Mouse (Mus musculus): ENCODE results near the gene Trp53tg5. TPM values are rescaled to one million over a fixed set of nuclear protein-coding genes. Genes with fewer than 3 reads are reported as not detected.
A peak's percentile ranks its signal among the peaks of the same experiment; 100 is the strongest.

The Trp53tg5 gene
- total and polyA plus RNA-seq, 2 experiments from 2014 or later: not detected

GRCm38 (mm10) chr2:164441731-164442130, 31.8 kb downstream of the Trp53tg5 start:
- Histone ChIP-seq H3K4me3 (ENCODE audit: low read length) (peak overlapping the region; percentile 52), H3K27ac (no peak overlapping the region; the same call in 1 of the 2 replicates), H3K9me3 (ENCODE audit: low read length) (no peaks in the 10 kb centered on the region), H3K27me3 (ENCODE audit: insufficient read depth, low read length) (no peaks in the 10 kb centered on the region), H3K9ac (replicated peaks; ENCODE audit: low read length) (peak overlapping the region; percentile 65; the same call in 1 of the 2 replicates), H3K4me2 (ENCODE audit: low read depth, low read length) (peak overlapping the region; percentile 92), H3K36me3 (ENCODE audit: insufficient read depth, low read length) (no peaks in the 10 kb centered on the region), H3K4me1 (ENCODE audit: insufficient read depth, low read length) (peaks cover 17% of the 10 kb centered on the region)
- ATAC-seq (no peak), DNase-seq (ENCODE audit: low spot score) (no peak)
- 36% methylated on average over 7 of the region's 7 CpGs for WGBS
- no peak for TF ChIP-seq CTCF (IDR thresholded peaks at IDR 0.05; ENCODE audit: low read depth)

- H3K4me2 ChIP-seq (ENCODE audit: low read depth, low read length): peak overlapping the region; percentile 92
- ATAC-seq (no peak), DNase-seq (ENCODE audit: low spot score) (no peak)
- H3K27ac ChIP-seq: no peak overlapping the region; the same call in 1 of the 2 replicates
- H3K9ac ChIP-seq (replicated peaks; ENCODE audit: low read length): no peak overlapping the region
- peak overlapping the region; percentile 52; the same call in 1 of the 2 replicates for H3K4me3 ChIP-seq (ENCODE audit: low read length)
- H3K27me3 ChIP-seq (ENCODE audit: insufficient read depth, low read length): no peaks in the 10 kb centered on the region
- H3K36me3 ChIP-seq (ENCODE audit: insufficient read depth, low read length): no peaks in the 10 kb centered on the region
- 52% methylated on average over 8 of the region's 8 CpGs for WGBS
- no peaks in the 10 kb centered on the region for H3K9me3 ChIP-seq (ENCODE audit: low read length)
- TF ChIP-seq CTCF (IDR thresholded peaks at IDR 0.05; ENCODE audit: low read depth): no peak
- H3K4me1 ChIP-seq (ENCODE audit: insufficient read depth, low read length): peaks cover 17% of the 10 kb centered on the region
Measured at GRCm38 (mm10) chr2:164441155-164441554, 32.4 kb downstream of the Trp53tg5 start.

GRCm38 (mm10) chr2:164440314-164440713, 33.2 kb downstream of the Trp53tg5 start:
- H3K27ac ChIP-seq: no peak overlapping the region
- no peak overlapping the region for H3K9ac ChIP-seq (replicated peaks; ENCODE audit: low read length)
- H3K9me3 ChIP-seq (ENCODE audit: low read length): no peaks in the 10 kb centered on the region
- no peaks in the 10 kb centered on the region for H3K27me3 ChIP-seq (ENCODE audit: insufficient read depth, low read length)
- no peak for DNase-seq (ENCODE audit: low spot score)
- no peak overlapping the region for H3K4me2 ChIP-seq (ENCODE audit: low read depth, low read length)
- WGBS: 85% methylated on average over 5 of the region's 5 CpGs
- no peak overlapping the region for H3K4me3 ChIP-seq (ENCODE audit: low read length)
- peaks cover 17% of the 10 kb centered on the region for H3K4me1 ChIP-seq (ENCODE audit: insufficient read depth, low read length)
- no peaks in the 10 kb centered on the region for H3K36me3 ChIP-seq (ENCODE audit: insufficient read depth, low read length)
- ATAC-seq: no peak
- no peak for TF ChIP-seq CTCF (IDR thresholded peaks at IDR 0.05; ENCODE audit: low read depth)

- Histone ChIP-seq H3K4me2 (ENCODE audit: low read depth, low read length) (no peak overlapping the region), H3K27me3 (ENCODE audit: insufficient read depth, low read length) (no peaks in the 10 kb centered on the region), H3K9me3 (ENCODE audit: low read length) (no peaks in the 10 kb centered on the region), H3K4me3 (ENCODE audit: low read length) (no peak overlapping the region), H3K27ac (peak overlapping the region; percentile 54; the same call in 1 of the 2 replicates), H3K4me1 (ENCODE audit: insufficient read depth, low read length) (peaks cover 17% of the 10 kb centered on the region), H3K9ac (replicated peaks; ENCODE audit: low read length) (no peak overlapping the region), H3K36me3 (ENCODE audit: insufficient read depth, low read length) (no peaks in the 10 kb centered on the region)
- DNase-seq (ENCODE audit: low spot score) (peak; percentile 20), ATAC-seq (no peak)
- WGBS: 61% methylated on average over 3 of the region's 3 CpGs
- TF ChIP-seq CTCF (IDR thresholded peaks at IDR 0.05; ENCODE audit: low read depth): no peak
Measured at GRCm38 (mm10) chr2:164439001-164439421, 34.5 kb downstream of the Trp53tg5 start.

GRCm38 (mm10) chr2:164438257-164438656, 35.3 kb downstream of the Trp53tg5 start:
- Histone ChIP-seq H3K4me3 (ENCODE audit: low read length) (no peak overlapping the region), H3K9ac (replicated peaks; ENCODE audit: low read length) (no peak overlapping the region)

GRCm38 (mm10) chr2:164437710-164438109, 35.8 kb downstream of the Trp53tg5 start:
- peaks cover 7% of the 10 kb centered on the region; the same call in 1 of the 2 replicates for H3K4me1 ChIP-seq (ENCODE audit: insufficient read depth, low read length)
- no peaks in the 10 kb centered on the region for H3K27me3 ChIP-seq (ENCODE audit: insufficient read depth, low read length)
- no peak overlapping the region for H3K9ac ChIP-seq (replicated peaks; ENCODE audit: low read length)
- no peaks in the 10 kb centered on the region for H3K9me3 ChIP-seq (ENCODE audit: low read length)
- DNase-seq (ENCODE audit: low spot score): no peak
- ATAC-seq: no peak
- no peak overlapping the region for H3K4me2 ChIP-seq (ENCODE audit: low read depth, low read length)
- no peak for TF ChIP-seq CTCF (IDR thresholded peaks at IDR 0.05; ENCODE audit: low read depth)
- H3K4me3 ChIP-seq (ENCODE audit: low read length): no peak overlapping the region
- H3K36me3 ChIP-seq (ENCODE audit: insufficient read depth, low read length): no peaks in the 10 kb centered on the region
- no peak overlapping the region for H3K27ac ChIP-seq
- 77% methylated on average over 6 of the region's 6 CpGs for WGBS

More at GRCm38 (mm10) chr2:164438257-164438656, 35.3 kb downstream of the Trp53tg5 start:
- no peaks in the 10 kb centered on the region for H3K9me3 ChIP-seq (ENCODE audit: low read length)
- DNase-seq (ENCODE audit: low spot score): no peak
- ATAC-seq: no peak
- H3K4me2 ChIP-seq (ENCODE audit: low read depth, low read length): no peak overlapping the region
- 72% methylated on average over 8 of the region's 8 CpGs for WGBS
- no peak overlapping the region for H3K27ac ChIP-seq
- peaks cover 12% of the 10 kb centered on the region for H3K4me1 ChIP-seq (ENCODE audit: insufficient read depth, low read length)
- no peaks in the 10 kb centered on the region for H3K36me3 ChIP-seq (ENCODE audit: insufficient read depth, low read length)
- TF ChIP-seq CTCF (IDR thresholded peaks at IDR 0.05; ENCODE audit: low read depth): no peak
- no peaks in the 10 kb centered on the region for H3K27me3 ChIP-seq (ENCODE audit: insufficient read depth, low read length)

GRCm38 (mm10) chr2:164436961-164437360, 36.6 kb downstream of the Trp53tg5 start:
- peak overlapping the region; percentile 71 for H3K27ac ChIP-seq
- no peaks in the 10 kb centered on the region for H3K9me3 ChIP-seq (ENCODE audit: low read length)
- H3K4me3 ChIP-seq (ENCODE audit: low read length): no peak overlapping the region
- ATAC-seq (peak; percentile 63), DNase-seq (ENCODE audit: low spot score) (no peak)
- no peak overlapping the region for H3K4me2 ChIP-seq (ENCODE audit: low read depth, low read length)
- no peaks in the 10 kb centered on the region for H3K27me3 ChIP-seq (ENCODE audit: insufficient read depth, low read length)
- no peak overlapping the region for H3K9ac ChIP-seq (replicated peaks; ENCODE audit: low read length)
- no peaks in the 10 kb centered on the region for H3K36me3 ChIP-seq (ENCODE audit: insufficient read depth, low read length)
- H3K4me1 ChIP-seq (ENCODE audit: insufficient read depth, low read length): 0 out of 2 replicates have a peak, but pooled peaks cover 3% of the 10 kb centered on the region
- no peak for TF ChIP-seq CTCF (IDR thresholded peaks at IDR 0.05; ENCODE audit: low read depth)
- WGBS: 68% methylated on average over 3 of the region's 3 CpGs

Data from hindbrain, postnatal 0 days (tissue).